Mouse (Mus musculus): ENCODE data around the gene Ppp2r5e.

DNA sequence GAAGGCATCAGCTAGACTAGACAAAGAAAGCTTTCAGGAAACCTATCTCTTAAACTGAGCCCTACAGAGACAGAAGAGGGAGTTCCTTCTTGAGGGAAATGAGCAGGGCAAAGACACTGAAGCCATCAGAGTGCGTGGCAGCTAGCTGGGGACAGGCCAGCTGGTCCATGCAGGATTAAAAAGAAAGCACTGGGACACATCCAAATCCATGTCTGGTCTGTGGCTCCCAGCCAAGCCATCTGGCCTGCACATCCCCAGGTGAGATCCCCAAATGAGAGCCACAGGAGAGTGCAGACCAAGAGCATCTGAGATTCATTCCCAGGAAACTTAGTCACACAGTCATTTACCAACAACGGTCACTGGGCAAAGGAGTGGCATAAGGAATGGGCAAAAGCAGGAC, 38.2 kb downstream of the Ppp2r5e start:
- TF ChIP-seq POLR2A (IDR thresholded peaks at IDR 0.05; ENCODE audit: insufficient read depth, low read depth, low read length), result no peak
- TF ChIP-seq CTCF (IDR thresholded peaks at IDR 0.05), result no peak
